Mouse (Mus musculus) G1E-ER4 (cell line): ENCODE data around the gene Tmem33. TPM values are rescaled to one million over a fixed set of nuclear protein-coding genes. Genes with fewer than 3 reads are reported as not detected.

Experiments used
- GATA1 ChIP-seq: IDR thresholded peaks from one replicate; pipeline ENCODE4 v1.8.0; 2012; ENCODE audit warnings: low read length, inconsistent platforms
- polyA plus RNA-seq: library from polyadenylated mRNA; stranded (reverse); fragments of >175 nt; gene quantifications from 2 replicates; pipeline ENCODE4 v1.2.3, GENCODE M21; 2012

Tmem33 gene
- polyA plus RNA-seq, 1 experiment = 114 TPM

- no peak for TF ChIP-seq GATA1
These were observed 23.8 kb upstream of the Tmem33 start for GRCm38 (mm10) chr5:67236601-67237000.

GRCm38 (mm10) chr5:67238303-67238702, 22.1 kb upstream of the Tmem33 start:
- TF ChIP-seq GATA1 = no peak

GRCm38 (mm10) chr5:67241713-67242112, 18.7 kb upstream of the Tmem33 start:
- TF ChIP-seq GATA1 = no peak

- no peak for TF ChIP-seq GATA1
These were observed 17.1 kb upstream of the Tmem33 start for GRCm38 (mm10) chr5:67243231-67243630.

GRCm38 (mm10) chr5:67252261-67252660, 8.1 kb upstream of the Tmem33 start:
- TF ChIP-seq GATA1 = no peak

GRCm38 (mm10) chr5:67255664-67256063, 4.7 kb upstream of the Tmem33 start:
- no peak for TF ChIP-seq GATA1

GRCm38 (mm10) chr5:67258473-67258872, 1.9 kb upstream of the Tmem33 start:
- no peak for TF ChIP-seq GATA1

- TF ChIP-seq GATA1 = no peak
These were observed 220 bp upstream of the Tmem33 start for GRCm38 (mm10) chr5:67260159-67260530.

GRCm38 (mm10) chr5:67262964-67263363, 2.6 kb downstream of the Tmem33 start:
- no peak for TF ChIP-seq GATA1

- TF ChIP-seq GATA1 = no peak
These were observed 5.7 kb downstream of the Tmem33 start for GRCm38 (mm10) chr5:67266106-67266505.

- no peak for TF ChIP-seq GATA1
These were observed 8.9 kb downstream of the Tmem33 start for GRCm38 (mm10) chr5:67269309-67269708.

GRCm38 (mm10) chr5:67279407-67279806, 19.0 kb downstream of the Tmem33 start:
- no peak for TF ChIP-seq GATA1

GRCm38 (mm10) chr5:67279840-67280239, 19.5 kb downstream of the Tmem33 start:
- no peak for TF ChIP-seq GATA1

GRCm38 (mm10) chr5:67280400-67280799, 20.0 kb downstream of the Tmem33 start:
- peak; percentile 84 for TF ChIP-seq GATA1

GRCm38 (mm10) chr5:67295029-67295428, 34.7 kb downstream of the Tmem33 start:
- TF ChIP-seq GATA1 = no peak

GRCm38 (mm10) chr5:67295682-67296081, 35.3 kb downstream of the Tmem33 start:
- no peak for TF ChIP-seq GATA1

GRCm38 (mm10) chr5:67296171-67296570, 35.8 kb downstream of the Tmem33 start:
- TF ChIP-seq GATA1 = no peak
